Mouse (Mus musculus): ENCODE data around the gene Kcna6. TPM values are rescaled to one million over a fixed set of nuclear protein-coding genes. Genes with fewer than 3 reads are reported as not detected.

Kcna6 gene
- 10 to 100 TPM; 45.8 to 60.4 (median 52.2) TPM for total RNA-seq (2022)

GRCm38 (mm10) chr6:126740211-126741142, at the start of gene Kcna6:
Gene Kcna6 (minus strand): TSS chr6:126740674.
- DNase-seq (ENCODE audit: low spot score in 2 of 2) = no peak

GRCm38 (mm10) chr6:126788863-126789262, 48.4 kb upstream of the Kcna6 start:
- DNase-seq (ENCODE audit: low spot score in 2 of 2) = no peak

GRCm38 (mm10) chr6:126784206-126784605, 43.7 kb upstream of the Kcna6 start:
- no peak for DNase-seq (ENCODE audit: low spot score in 2 of 2)

- DNase-seq (ENCODE audit: low spot score in 2 of 2) = no peak
Measured at GRCm38 (mm10) chr6:126783651-126784066, 43.2 kb upstream of the Kcna6 start.

- DNase-seq (ENCODE audit: low spot score in 2 of 2) = no peak
Measured at GRCm38 (mm10) chr6:126783056-126783455, 42.6 kb upstream of the Kcna6 start.

- DNase-seq (ENCODE audit: low spot score in 2 of 2) = no peak
Measured at GRCm38 (mm10) chr6:126777889-126778288, 37.4 kb upstream of the Kcna6 start.

GRCm38 (mm10) chr6:126773873-126774272, 33.4 kb upstream of the Kcna6 start:
- DNase-seq (ENCODE audit: low spot score in 2 of 2) = peak; percentile 46 to 47

GRCm38 (mm10) chr6:126772326-126772725, 31.9 kb upstream of the Kcna6 start:
- peak; percentile 66 to 72 for DNase-seq (ENCODE audit: low spot score in 2 of 2)

GRCm38 (mm10) chr6:126770146-126770731, 29.8 kb upstream of the Kcna6 start:
- no peak for DNase-seq (ENCODE audit: low spot score in 2 of 2)

GRCm38 (mm10) chr6:126768957-126769665, 28.6 kb upstream of the Kcna6 start:
- DNase-seq (ENCODE audit: low spot score in 2 of 2) = no peak

GRCm38 (mm10) chr6:126767610-126768532, 27.4 kb upstream of the Kcna6 start:
- DNase-seq (ENCODE audit: low spot score in 2 of 2) = no peak

- peak; percentile 23 to 72 for DNase-seq (ENCODE audit: low spot score in 2 of 2)
Measured at GRCm38 (mm10) chr6:126766552-126766951, 26.1 kb upstream of the Kcna6 start.

- no peak for DNase-seq (ENCODE audit: low spot score in 2 of 2)
Measured at GRCm38 (mm10) chr6:126764563-126765091, 24.2 kb upstream of the Kcna6 start.

GRCm38 (mm10) chr6:126761362-126761761, 20.9 kb upstream of the Kcna6 start:
- no peak for DNase-seq (ENCODE audit: low spot score in 2 of 2)

GRCm38 (mm10) chr6:126755729-126756411, 15.4 kb upstream of the Kcna6 start:
- DNase-seq (ENCODE audit: low spot score in 2 of 2) = no peak

GRCm38 (mm10) chr6:126752520-126752919, 12.0 kb upstream of the Kcna6 start:
- DNase-seq (ENCODE audit: low spot score in 2 of 2) = no peak

- no peak for DNase-seq (ENCODE audit: low spot score in 2 of 2)
Measured at GRCm38 (mm10) chr6:126745888-126746287, 5.4 kb upstream of the Kcna6 start.

- DNase-seq (ENCODE audit: low spot score in 2 of 2) = no peak
Measured at GRCm38 (mm10) chr6:126742610-126743009, 2.1 kb upstream of the Kcna6 start.

GRCm38 (mm10) chr6:126739326-126740210, 906 bp downstream of the Kcna6 start:
- peak; percentile 56 for DNase-seq (ENCODE audit: low spot score in 2 of 2)

Measured in layer of hippocampus, adult 8-10 months (tissue).